Mouse (Mus musculus) heart, embryonic 14.5 days (tissue): ENCODE measurements at regions not wholly inside any gene's neighbourhood (a gene's known extent, or its start where the extent isn't known, plus 50 kb on each side); places are given as distances from the start of the nearest gene placed in this dataset.

Experiments
- ATAC-seq: fragments of 200-750 bp; cut with Nextera tagmentation; 2 replicates; pipeline ENCODE4 v1.8.0; 2017; ENCODE audit warnings: low read depth, moderate TSS enrichment; ENCODE audit not compliant: insufficient number of reproducible peaks, insufficient read depth, low FRiP score
- H3K27ac ChIP-seq, 2 experiments: fragments of 200-500 bp in 1 of 2; fragments of 300-500 bp in 1 of 2; sonication (generic) in 1 of 2; replicated peaks in 1 of 2; 2 replicates each; pipeline ENCODE4 v1.5.1; 2012 to 2014; ENCODE audit warnings: low read depth in 2 of 2, low read length in 2 of 2, control low read depth in 1 of 2, mild to moderate bottlenecking in 1 of 2, mixed read lengths in 1 of 2; ENCODE audit not compliant: control insufficient read depth in 1 of 2, insufficient read depth in 1 of 2
- H3K27me3 ChIP-seq: fragments of 300-500 bp; sonication (generic); 2 replicates; pipeline ENCODE4 v1.6.1; 2014; ENCODE audit warnings: mild to moderate bottlenecking, low read length, control low read depth; ENCODE audit not compliant: control insufficient read depth, insufficient read depth
- H3K36me3 ChIP-seq: fragments of 300-500 bp; sonication (generic); 2 replicates; pipeline ENCODE4 v1.6.1; 2014; ENCODE audit warnings: mild to moderate bottlenecking, control low read depth, low read length, mixed read lengths; ENCODE audit not compliant: control insufficient read depth, insufficient read depth
- H3K4me1 ChIP-seq, 2 experiments: fragments of 200-500 bp in 1 of 2; fragments of 300-500 bp in 1 of 2; sonication (generic) in 1 of 2; 2 replicates each; pipeline ENCODE4 v1.6.1; 2012 to 2014; ENCODE audit warnings: low read length in 2 of 2, control low read depth in 1 of 2, mixed read lengths in 1 of 2; ENCODE audit not compliant: control insufficient read depth in 2 of 2, insufficient read depth in 2 of 2
- H3K4me2 ChIP-seq: fragments of 300-500 bp; sonication (generic); 2 replicates; pipeline ENCODE4 v1.6.1; 2014; ENCODE audit warnings: mild to moderate bottlenecking, low read length
- H3K4me3 ChIP-seq, 2 experiments: fragments of 200-500 bp in 1 of 2; fragments of 300-500 bp in 1 of 2; sonication (generic) in 1 of 2; 2 replicates each; pipeline ENCODE4 v1.5.1; 2012 to 2014; ENCODE audit warnings: low read length in 2 of 2, mild to moderate bottlenecking in 2 of 2, control low read depth in 1 of 2, low read depth in 1 of 2, moderate library complexity in 1 of 2; ENCODE audit not compliant: control insufficient read depth in 1 of 2, insufficient read depth in 1 of 2
- H3K9ac ChIP-seq: fragments of 300-500 bp; sonication (generic); 2 replicates; pipeline ENCODE4 v1.6.1; 2014; ENCODE audit warnings: mild to moderate bottlenecking, low read length
- H3K9me3 ChIP-seq: fragments of 300-500 bp; sonication (generic); 2 replicates; pipeline ENCODE4 v1.6.1; 2016; ENCODE audit warnings: low read length, control low read depth; ENCODE audit not compliant: control insufficient read depth
- WGBS: fragments of 180-500 bp; shearing (Covaris S2); extraction: QIAGEN DNeasy Blood & Tissue Kit; methylation state at CpG from one replicate; pipeline ENCODE4 v1.1.7; 2014; 5-methylcytosine and 5-hydroxymethylcytosine counted together

GRCm38 (mm10) chr4:124265527-124265926 is 345.1 kb downstream of the 3100002H09Rik start:
- Histone ChIP-seq H3K9ac (no peak overlapping the region), H3K27me3 (no peaks in the 10 kb centered on the region), H3K4me2 (no peak overlapping the region), H3K36me3 (no peaks in the 10 kb centered on the region), H3K4me3 (no peak overlapping the region), H3K9me3 (no peaks in the 10 kb centered on the region), H3K4me1 (peaks cover 0 to 3% of the 10 kb centered on the region in 2 experiments; a peak in 1 of 4 replicates), H3K27ac (no peak overlapping the region)
- no peak for ATAC-seq
- 67% methylated on average over 15 of the region's 15 CpGs for WGBS

- WGBS: 40% methylated on average over 9 of the region's 9 CpGs
- Histone ChIP-seq H3K9ac (no peak overlapping the region), H3K36me3 (no peaks in the 10 kb centered on the region), H3K4me2 (no peak overlapping the region), H3K27ac (no peak overlapping the region), H3K9me3 (no peaks in the 10 kb centered on the region), H3K4me1 (no peaks in the 10 kb centered on the region), H3K4me3 (no peak overlapping the region), H3K27me3 (no peaks in the 10 kb centered on the region)
- ATAC-seq: no peak
Observed at GRCm38 (mm10) chr4:124257006-124257405, 339.2 kb upstream of the 4930535I16Rik start.

GRCm38 (mm10) chr4:124256515-124256914 is 338.7 kb upstream of the 4930535I16Rik start:
- H3K27me3 ChIP-seq: no peaks in the 10 kb centered on the region
- H3K4me1 ChIP-seq: no peaks in the 10 kb centered on the region
- no peak for ATAC-seq
- 79% methylated on average over 7 of the region's 7 CpGs for WGBS
- H3K9ac ChIP-seq: no peak overlapping the region
- H3K4me2 ChIP-seq: no peak overlapping the region
- H3K4me3 ChIP-seq: no peak overlapping the region
- no peak overlapping the region for H3K27ac ChIP-seq
- H3K9me3 ChIP-seq: no peaks in the 10 kb centered on the region
- H3K36me3 ChIP-seq: no peaks in the 10 kb centered on the region

- no peaks in the 10 kb centered on the region for H3K36me3 ChIP-seq
- no peak overlapping the region for H3K9ac ChIP-seq
- H3K4me1 ChIP-seq: no peaks in the 10 kb centered on the region
- no peaks in the 10 kb centered on the region for H3K27me3 ChIP-seq
- H3K9me3 ChIP-seq: no peaks in the 10 kb centered on the region
- no peak for ATAC-seq
- 65% methylated on average over 7 of the region's 7 CpGs for WGBS
- H3K4me2 ChIP-seq: no peak overlapping the region
- H3K27ac ChIP-seq: no peak overlapping the region
- no peak overlapping the region for H3K4me3 ChIP-seq
Observed at GRCm38 (mm10) chr4:124255183-124255543, 337.3 kb upstream of the 4930535I16Rik start.

GRCm38 (mm10) chr4:124254446-124255182 is 336.8 kb upstream of the 4930535I16Rik start:
- no peak for ATAC-seq
- no peak overlapping the region for H3K27ac ChIP-seq
- H3K4me2 ChIP-seq: no peak overlapping the region
- H3K27me3 ChIP-seq: no peaks in the 10 kb centered on the region
- H3K9ac ChIP-seq: no peak overlapping the region
- 55% methylated on average over 22 of the region's 22 CpGs for WGBS
- H3K4me3 ChIP-seq: no peak overlapping the region
- H3K36me3 ChIP-seq: no peaks in the 10 kb centered on the region
- H3K9me3 ChIP-seq: no peaks in the 10 kb centered on the region
- no peaks in the 10 kb centered on the region for H3K4me1 ChIP-seq

GRCm38 (mm10) chr4:124241600-124241999 is 323.8 kb upstream of the 4930535I16Rik start:
- no peak overlapping the region for H3K4me2 ChIP-seq
- no peak overlapping the region for H3K4me3 ChIP-seq
- 35% methylated on average over 13 of the region's 13 CpGs for WGBS
- H3K27ac ChIP-seq: no peak overlapping the region
- H3K4me1 ChIP-seq: peaks cover 2 to 3% of the 10 kb centered on the region in 2 experiments; a peak in 1 of 4 replicates
- no peak for ATAC-seq
- no peaks in the 10 kb centered on the region for H3K36me3 ChIP-seq
- H3K9ac ChIP-seq: no peak overlapping the region
- no peaks in the 10 kb centered on the region; the same call in none of the 2 replicates for H3K27me3 ChIP-seq
- no peaks in the 10 kb centered on the region for H3K9me3 ChIP-seq

- H3K9ac ChIP-seq: no peak overlapping the region
- H3K4me1 ChIP-seq: peaks cover 6 to 15% of the 10 kb centered on the region in 2 experiments; a peak in 3 of 4 replicates
- no peak overlapping the region for H3K4me3 ChIP-seq
- peak overlapping the region in 1 of 2 experiments; percentile 47; a peak in 1 of 4 replicates for H3K27ac ChIP-seq
- H3K27me3 ChIP-seq: peaks cover 4% of the 10 kb centered on the region
- H3K9me3 ChIP-seq: no peaks in the 10 kb centered on the region
- no peaks in the 10 kb centered on the region for H3K36me3 ChIP-seq
- H3K4me2 ChIP-seq: peak overlapping the region; percentile 38
- ATAC-seq: peak; percentile 78
- WGBS: 26% methylated on average over 16 of the region's 16 CpGs
Observed at GRCm38 (mm10) chr4:124236476-124236875, 318.7 kb upstream of the 4930535I16Rik start.

GRCm38 (mm10) chr4:124228537-124228936 is 310.7 kb upstream of the 4930535I16Rik start:
- H3K9me3 ChIP-seq: no peaks in the 10 kb centered on the region
- H3K27me3 ChIP-seq: peaks cover 4% of the 10 kb centered on the region; the same call in 1 of the 2 replicates
- no peak overlapping the region for H3K4me3 ChIP-seq
- H3K36me3 ChIP-seq: no peaks in the 10 kb centered on the region
- H3K4me2 ChIP-seq: no peak overlapping the region
- no peaks in the 10 kb centered on the region for H3K4me1 ChIP-seq
- WGBS: 13% methylated on average over 17 of the region's 17 CpGs
- H3K9ac ChIP-seq: no peak overlapping the region
- H3K27ac ChIP-seq: no peak overlapping the region
- ATAC-seq: no peak
